Mouse (Mus musculus): Measurements from ENCODE around the gene Serp1. TPM values are rescaled to one million over a fixed set of nuclear protein-coding genes. Genes with fewer than 3 reads are reported as not detected.
A peak's percentile ranks its signal among the peaks of the same experiment; 100 is the strongest.

Gene Serp1
- polyA plus RNA-seq, 1 experiment: 41.4 TPM

GRCm38 (mm10) chr3:58552001-58552811 is 26.5 kb upstream of the Serp1 start:
- H3K27me3 ChIP-seq (ENCODE audit: control insufficient read depth, insufficient read depth, insufficient read length): no peaks in the 10 kb centered on the region
- TF ChIP-seq CEBPB (IDR thresholded peaks at IDR 0.05; ENCODE audit: low read depth) (no peak), MYOG (IDR thresholded peaks at IDR 0.05; ENCODE audit: control insufficient read depth, extremely low read depth, insufficient read length) (no peak), USF1 (IDR thresholded peaks at IDR 0.05; ENCODE audit: low read depth) (no peak), MYOD1 (IDR thresholded peaks at IDR 0.05; ENCODE audit: control insufficient read depth, insufficient read length, low read depth) (no peak)
- H3K36me3 ChIP-seq (ENCODE audit: control insufficient read depth, insufficient read depth): peaks cover 70% of the 10 kb centered on the region

GRCm38 (mm10) chr3:58536573-58536972 is 10.9 kb upstream of the Serp1 start:
- Histone ChIP-seq H3K27me3 (ENCODE audit: control insufficient read depth, insufficient read depth, insufficient read length) (no peaks in the 10 kb centered on the region), H3K79me3 (ENCODE audit: low read depth) (peaks cover 6% of the 10 kb centered on the region), H3K79me2 (ENCODE audit: control insufficient read depth, insufficient read depth) (peaks cover 3% of the 10 kb centered on the region), H3K4me3 (ENCODE audit: insufficient read depth, poor library complexity, severe bottlenecking) (no peak overlapping the region), H3K36me3 (ENCODE audit: control insufficient read depth, insufficient read depth) (peaks cover 74% of the 10 kb centered on the region), H3ac (ENCODE audit: control insufficient read depth, insufficient read length, low read depth) (no peak overlapping the region)
- TF ChIP-seq MAX (IDR thresholded peaks at IDR 0.05): no peak
- no peak for TF ChIP-seq CTCF (IDR thresholded peaks at IDR 0.05; ENCODE audit: control insufficient read depth, insufficient read depth, insufficient read length)
- no peak for TF ChIP-seq FOSL1 (IDR thresholded peaks at IDR 0.05; ENCODE audit: insufficient read depth, low read length, poor library complexity, severe bottlenecking)
- TF ChIP-seq USF1 (IDR thresholded peaks at IDR 0.05; ENCODE audit: low read depth): no peak
- no peak for TF ChIP-seq MYOG (IDR thresholded peaks at IDR 0.05; ENCODE audit: control insufficient read depth, extremely low read depth, insufficient read length)
- no peak for TF ChIP-seq MYOD1 (IDR thresholded peaks at IDR 0.05; ENCODE audit: control insufficient read depth, insufficient read length, low read depth)
- no peak for TF ChIP-seq CEBPB (IDR thresholded peaks at IDR 0.05; ENCODE audit: low read depth)

More at GRCm38 (mm10) chr3:58552001-58552811, 26.5 kb upstream of the Serp1 start:
- H3K4me3 ChIP-seq (ENCODE audit: insufficient read depth, poor library complexity, severe bottlenecking): no peak overlapping the region
- no peaks in the 10 kb centered on the region for H3K79me2 ChIP-seq (ENCODE audit: control insufficient read depth, insufficient read depth)
- no peaks in the 10 kb centered on the region for H3K79me3 ChIP-seq (ENCODE audit: low read depth)
- H3ac ChIP-seq (ENCODE audit: control insufficient read depth, insufficient read length, low read depth): no peak overlapping the region

GRCm38 (mm10) chr3:58526408-58526737 is 681 bp upstream of the Serp1 start:
- H3K27me3 ChIP-seq (ENCODE audit: control insufficient read depth, insufficient read depth, insufficient read length): no peaks in the 10 kb centered on the region
- peak overlapping the region; percentile 87 for H3K4me3 ChIP-seq (ENCODE audit: insufficient read depth, poor library complexity, severe bottlenecking)
- no peak for TF ChIP-seq USF1 (IDR thresholded peaks at IDR 0.05; ENCODE audit: low read depth)
- no peak for TF ChIP-seq CEBPB (IDR thresholded peaks at IDR 0.05; ENCODE audit: low read depth)
- TF ChIP-seq MYOD1 (IDR thresholded peaks at IDR 0.05; ENCODE audit: control insufficient read depth, insufficient read length, low read depth): no peak
- no peak for TF ChIP-seq CTCF (IDR thresholded peaks at IDR 0.05; ENCODE audit: control insufficient read depth, insufficient read depth, insufficient read length)
- no peak for TF ChIP-seq FOSL1 (IDR thresholded peaks at IDR 0.05; ENCODE audit: insufficient read depth, low read length, poor library complexity, severe bottlenecking)
- no peak for TF ChIP-seq MAX (IDR thresholded peaks at IDR 0.05)
- no peak for TF ChIP-seq MYOG (IDR thresholded peaks at IDR 0.05; ENCODE audit: control insufficient read depth, extremely low read depth, insufficient read length)
- peak overlapping the region; percentile 60 for H3ac ChIP-seq (ENCODE audit: control insufficient read depth, insufficient read length, low read depth)
- H3K79me2 ChIP-seq (ENCODE audit: control insufficient read depth, insufficient read depth): peaks cover 76% of the 10 kb centered on the region
- H3K79me3 ChIP-seq (ENCODE audit: low read depth): peaks cover 48% of the 10 kb centered on the region
- peaks cover 35% of the 10 kb centered on the region for H3K36me3 ChIP-seq (ENCODE audit: control insufficient read depth, insufficient read depth)

DNA sequence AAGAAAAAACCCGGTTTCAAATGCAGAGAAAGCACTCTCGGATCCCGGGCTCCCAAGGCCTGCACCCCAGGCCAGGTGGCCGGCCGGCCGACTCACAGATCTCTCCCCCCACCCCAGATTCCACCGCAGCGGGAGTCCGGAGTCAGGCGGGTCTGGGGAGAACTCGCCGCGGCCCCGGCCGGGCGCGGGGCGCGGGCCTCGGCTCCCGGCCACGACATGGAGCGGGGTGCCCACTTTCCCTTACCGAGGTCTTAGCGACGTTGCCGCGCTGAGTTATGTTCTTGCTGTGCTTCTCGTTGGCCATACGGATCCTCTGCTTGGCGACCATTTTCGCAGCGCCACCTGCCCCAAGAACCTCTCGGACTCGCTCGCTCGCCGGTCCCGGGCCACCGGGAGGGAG is 526 bp downstream of the Serp1 start:
- TF ChIP-seq CEBPB (IDR thresholded peaks at IDR 0.05; ENCODE audit: low read depth) (no peak), CTCF (IDR thresholded peaks at IDR 0.05; ENCODE audit: control insufficient read depth, insufficient read depth, insufficient read length) (no peak), MAX (IDR thresholded peaks at IDR 0.05) (no peak)
- Histone ChIP-seq H3K27me3 (ENCODE audit: control insufficient read depth, insufficient read depth, insufficient read length) (no peaks in the 10 kb centered on the region), H3K79me2 (ENCODE audit: control insufficient read depth, insufficient read depth) (peaks cover 64% of the 10 kb centered on the region), H3K4me3 (ENCODE audit: insufficient read depth, poor library complexity, severe bottlenecking) (peak overlapping the region; percentile 87), H3ac (ENCODE audit: control insufficient read depth, insufficient read length, low read depth) (peak overlapping the region; percentile 88), H3K79me3 (ENCODE audit: low read depth) (peaks cover 46% of the 10 kb centered on the region), H3K36me3 (ENCODE audit: control insufficient read depth, insufficient read depth) (peaks cover 37% of the 10 kb centered on the region)

- TF ChIP-seq FOSL1 (IDR thresholded peaks at IDR 0.05; ENCODE audit: insufficient read depth, low read length, poor library complexity, severe bottlenecking) (no peak), CEBPB (IDR thresholded peaks at IDR 0.05; ENCODE audit: low read depth) (no peak), MYOD1 (IDR thresholded peaks at IDR 0.05; ENCODE audit: control insufficient read depth, insufficient read length, low read depth) (no peak), MAX (IDR thresholded peaks at IDR 0.05) (no peak)
- Histone ChIP-seq H3ac (ENCODE audit: control insufficient read depth, insufficient read length, low read depth) (peak overlapping the region; percentile 38), H3K27me3 (ENCODE audit: control insufficient read depth, insufficient read depth, insufficient read length) (no peaks in the 10 kb centered on the region), H3K4me3 (ENCODE audit: insufficient read depth, poor library complexity, severe bottlenecking) (peak overlapping the region; percentile 87), H3K36me3 (ENCODE audit: control insufficient read depth, insufficient read depth) (peaks cover 37% of the 10 kb centered on the region), H3K79me3 (ENCODE audit: low read depth) (peaks cover 44% of the 10 kb centered on the region), H3K79me2 (ENCODE audit: control insufficient read depth, insufficient read depth) (peaks cover 56% of the 10 kb centered on the region)
Measured at GRCm38 (mm10) chr3:58524246-58524645, 1.4 kb downstream of the Serp1 start.

- no peak overlapping the region for H3ac ChIP-seq (ENCODE audit: control insufficient read depth, insufficient read length, low read depth)
- H3K36me3 ChIP-seq (ENCODE audit: control insufficient read depth, insufficient read depth): peaks cover 37% of the 10 kb centered on the region
- TF ChIP-seq CEBPB (IDR thresholded peaks at IDR 0.05; ENCODE audit: low read depth): no peak
- no peak for TF ChIP-seq CTCF (IDR thresholded peaks at IDR 0.05; ENCODE audit: control insufficient read depth, insufficient read depth, insufficient read length)
- no peak for TF ChIP-seq MAX (IDR thresholded peaks at IDR 0.05)
- TF ChIP-seq USF1 (IDR thresholded peaks at IDR 0.05; ENCODE audit: low read depth): no peak
- no peak for TF ChIP-seq MYOG (IDR thresholded peaks at IDR 0.05; ENCODE audit: control insufficient read depth, extremely low read depth, insufficient read length)
- no peak for TF ChIP-seq FOSL1 (IDR thresholded peaks at IDR 0.05; ENCODE audit: insufficient read depth, low read length, poor library complexity, severe bottlenecking)
- TF ChIP-seq MYOD1 (IDR thresholded peaks at IDR 0.05; ENCODE audit: control insufficient read depth, insufficient read length, low read depth): no peak
- no peak overlapping the region for H3K4me3 ChIP-seq (ENCODE audit: insufficient read depth, poor library complexity, severe bottlenecking)
- H3K27me3 ChIP-seq (ENCODE audit: control insufficient read depth, insufficient read depth, insufficient read length): no peaks in the 10 kb centered on the region
- peaks cover 48% of the 10 kb centered on the region for H3K79me2 ChIP-seq (ENCODE audit: control insufficient read depth, insufficient read depth)
- H3K79me3 ChIP-seq (ENCODE audit: low read depth): peaks cover 40% of the 10 kb centered on the region
Measured at GRCm38 (mm10) chr3:58523386-58523785, 2.3 kb downstream of the Serp1 start.
